Mouse (Mus musculus) testis, adult 2 months (tissue): Measurements from ENCODE around the gene Filip1l.

Experiments used
- CTCF ChIP-seq: fragments of 200-500 bp; IDR thresholded peaks from 2 replicates; pipeline ENCODE4 v1.5.1; 2012; ENCODE audit warnings: low read depth, mild to moderate bottlenecking, inconsistent platforms, low read length, moderate library complexity; ENCODE audit not compliant: control insufficient read depth, insufficient read depth, insufficient replicate concordance
- POLR2A ChIP-seq: fragments of 200-500 bp; IDR thresholded peaks from 2 replicates; pipeline ENCODE4 v1.6.1; 2012; ENCODE audit warnings: low read depth, mild to moderate bottlenecking, inconsistent platforms, low read length, moderate library complexity; ENCODE audit not compliant: control insufficient read depth

GRCm38 (mm10) chr16:57369846-57370496 lies 17.1 kb downstream of the Filip1l start:
- TF ChIP-seq CTCF (no peak), POLR2A (no peak)
